Mouse (Mus musculus): ENCODE results near the gene Gkn3. TPM values are rescaled to one million over a fixed set of nuclear protein-coding genes. Genes with fewer than 3 reads are reported as not detected.

Gene Gkn3
- not detected for polyA plus RNA-seq (2012; fragmentation: generic; extraction: Trizol)

- Histone ChIP-seq H3K4me3 (no peak within 1 kb of the TSS), H3ac (ENCODE audit: control insufficient read depth, insufficient read length) (no peak within 1 kb of the TSS), H3K36me3 (ENCODE audit: control insufficient read depth, insufficient read depth) (no peaks in the 10 kb centered on the region), H3K79me2 (ENCODE audit: control insufficient read depth, insufficient read depth) (no peaks in the 10 kb centered on the region), H3K27me3 (ENCODE audit: control insufficient read depth, insufficient read depth, insufficient read length) (no peaks in the 10 kb centered on the region), H3K4me2 (ENCODE audit: low read depth) (no peak within 1 kb of the TSS)
- TF ChIP-seq POLR2A (IDR thresholded peaks at IDR 0.05; ENCODE audit: insufficient read length, low read depth) (no peak), TCF3 (IDR thresholded peaks at IDR 0.05; ENCODE audit: insufficient read length, low read depth) (no peak), MYOG (IDR thresholded peaks at IDR 0.05; ENCODE audit: control insufficient read depth in 1 of 3, insufficient read depth in 1 of 3, insufficient read length in 2 of 3, low read depth in 2 of 3) (no peak), CEBPB (IDR thresholded peaks at IDR 0.05; ENCODE audit: insufficient read depth, poor library complexity, severe bottlenecking) (no peak), SRF (IDR thresholded peaks at IDR 0.05; ENCODE audit: control insufficient read depth, insufficient read length, low read depth) (no peak), USF1 (IDR thresholded peaks at IDR 0.05; ENCODE audit: low read depth) (no peak), E2F4 (IDR thresholded peaks at IDR 0.05; ENCODE audit: insufficient read depth) (no peak), MYOD1 (IDR thresholded peaks at IDR 0.05; ENCODE audit: control insufficient read depth in 1 of 3, insufficient read length in 2 of 3, low read depth in 2 of 3) (no peak), TCF12 (IDR thresholded peaks at IDR 0.05; ENCODE audit: insufficient read depth, poor library complexity, severe bottlenecking) (no peak), REST (IDR thresholded peaks at IDR 0.05; ENCODE audit: insufficient read depth, insufficient read length) (no peak), POLR2AphosphoS2 (IDR thresholded peaks at IDR 0.05; ENCODE audit: insufficient read length, low read depth) (no peak), MAX (IDR thresholded peaks at IDR 0.05; ENCODE audit: low read depth) (no peak)
Measured at GRCm38 (mm10) chr6:87388877-87389276, at the start of gene Gkn3. TSS of gene Gkn3 (minus strand) at chr6:87388935.

GRCm38 (mm10) chr6:87436745-87437144 is 48.0 kb upstream of the Gkn3 start:
- H3K4me2 ChIP-seq (ENCODE audit: low read depth): no peak overlapping the region
- no peak overlapping the region for H3K4me3 ChIP-seq
- H3K27me3 ChIP-seq (ENCODE audit: control insufficient read depth, insufficient read depth, insufficient read length): no peaks in the 10 kb centered on the region
- TF ChIP-seq SRF (IDR thresholded peaks at IDR 0.05; ENCODE audit: control insufficient read depth, insufficient read length, low read depth) (no peak), USF1 (IDR thresholded peaks at IDR 0.05; ENCODE audit: low read depth) (no peak), POLR2AphosphoS2 (IDR thresholded peaks at IDR 0.05; ENCODE audit: insufficient read length, low read depth) (no peak), TCF3 (IDR thresholded peaks at IDR 0.05; ENCODE audit: insufficient read length, low read depth) (no peak), REST (IDR thresholded peaks at IDR 0.05; ENCODE audit: insufficient read depth, insufficient read length) (no peak), MYOG (IDR thresholded peaks at IDR 0.05; ENCODE audit: control insufficient read depth in 1 of 3, insufficient read depth in 1 of 3, insufficient read length in 2 of 3, low read depth in 2 of 3) (no peak), TCF12 (IDR thresholded peaks at IDR 0.05; ENCODE audit: insufficient read depth, poor library complexity, severe bottlenecking) (no peak), CEBPB (IDR thresholded peaks at IDR 0.05; ENCODE audit: insufficient read depth, poor library complexity, severe bottlenecking) (no peak), E2F4 (IDR thresholded peaks at IDR 0.05; ENCODE audit: insufficient read depth) (no peak), MAX (IDR thresholded peaks at IDR 0.05; ENCODE audit: low read depth) (no peak), POLR2A (IDR thresholded peaks at IDR 0.05; ENCODE audit: insufficient read length, low read depth) (no peak), MYOD1 (IDR thresholded peaks at IDR 0.05; ENCODE audit: control insufficient read depth in 1 of 3, insufficient read length in 2 of 3, low read depth in 2 of 3) (no peak)
- no peaks in the 10 kb centered on the region for H3K36me3 ChIP-seq (ENCODE audit: control insufficient read depth, insufficient read depth)
- H3K79me2 ChIP-seq (ENCODE audit: control insufficient read depth, insufficient read depth): no peaks in the 10 kb centered on the region
- no peak overlapping the region for H3ac ChIP-seq (ENCODE audit: control insufficient read depth, insufficient read length)

GRCm38 (mm10) chr6:87435791-87436190 is 47.1 kb upstream of the Gkn3 start:
- H3ac ChIP-seq (ENCODE audit: control insufficient read depth, insufficient read length): no peak overlapping the region

GRCm38 (mm10) chr6:87428487-87429044 is 39.8 kb upstream of the Gkn3 start, which contains the start of gene Bmp10:
TSS of gene Bmp10 (plus strand) at chr6:87428994.
- Histone ChIP-seq H3K36me3 (ENCODE audit: control insufficient read depth, insufficient read depth) (no peaks in the 10 kb centered on the region), H3K4me2 (ENCODE audit: low read depth) (no peak within 1 kb of the TSS), H3ac (ENCODE audit: control insufficient read depth, insufficient read length) (no peak within 1 kb of the TSS), H3K79me2 (ENCODE audit: control insufficient read depth, insufficient read depth) (no peaks in the 10 kb centered on the region), H3K4me3 (no peak within 1 kb of the TSS), H3K27me3 (ENCODE audit: control insufficient read depth, insufficient read depth, insufficient read length) (no peaks in the 10 kb centered on the region)
- TF ChIP-seq REST (IDR thresholded peaks at IDR 0.05; ENCODE audit: insufficient read depth, insufficient read length): no peak
- no peak for TF ChIP-seq USF1 (IDR thresholded peaks at IDR 0.05; ENCODE audit: low read depth)

More at GRCm38 (mm10) chr6:87435791-87436190, 47.1 kb upstream of the Gkn3 start:
- H3K79me2 ChIP-seq (ENCODE audit: control insufficient read depth, insufficient read depth): no peaks in the 10 kb centered on the region
- no peak overlapping the region for H3K4me3 ChIP-seq
- no peak overlapping the region for H3K4me2 ChIP-seq (ENCODE audit: low read depth)
- H3K27me3 ChIP-seq (ENCODE audit: control insufficient read depth, insufficient read depth, insufficient read length): no peaks in the 10 kb centered on the region
- no peaks in the 10 kb centered on the region for H3K36me3 ChIP-seq (ENCODE audit: control insufficient read depth, insufficient read depth)
- TF ChIP-seq CEBPB (IDR thresholded peaks at IDR 0.05; ENCODE audit: insufficient read depth, poor library complexity, severe bottlenecking) (no peak), MYOG (IDR thresholded peaks at IDR 0.05; ENCODE audit: control insufficient read depth in 1 of 3, insufficient read depth in 1 of 3, insufficient read length in 2 of 3, low read depth in 2 of 3) (no peak)

- Histone ChIP-seq H3K79me2 (ENCODE audit: control insufficient read depth, insufficient read depth) (no peaks in the 10 kb centered on the region), H3K4me2 (ENCODE audit: low read depth) (no peak overlapping the region), H3ac (ENCODE audit: control insufficient read depth, insufficient read length) (no peak overlapping the region), H3K36me3 (ENCODE audit: control insufficient read depth, insufficient read depth) (no peaks in the 10 kb centered on the region), H3K27me3 (ENCODE audit: control insufficient read depth, insufficient read depth, insufficient read length) (no peaks in the 10 kb centered on the region), H3K4me3 (no peak overlapping the region)
- TF ChIP-seq POLR2AphosphoS2 (IDR thresholded peaks at IDR 0.05; ENCODE audit: insufficient read length, low read depth): no peak
- TF ChIP-seq POLR2A (IDR thresholded peaks at IDR 0.05; ENCODE audit: insufficient read length, low read depth): no peak
- no peak for TF ChIP-seq CEBPB (IDR thresholded peaks at IDR 0.05; ENCODE audit: insufficient read depth, poor library complexity, severe bottlenecking)
- TF ChIP-seq SRF (IDR thresholded peaks at IDR 0.05; ENCODE audit: control insufficient read depth, insufficient read length, low read depth): no peak
Measured at GRCm38 (mm10) chr6:87427616-87428015, 38.9 kb upstream of the Gkn3 start.
